Mouse (Mus musculus) MEL (cell line): Measurements from ENCODE around the gene Guf1. TPM values are rescaled to one million over a fixed set of nuclear protein-coding genes. Genes with fewer than 3 reads are reported as not detected.

Source experiments
- DNase-seq: peaks from one replicate; pipeline ENCODE4 v3.0.0; 2011; ENCODE audit warnings: low read depth, low spot score
- H3K27ac ChIP-seq: 2 replicates; pipeline ENCODE4 v1.5.1; 2012; ENCODE audit warnings: low read depth, mild to moderate bottlenecking, control low read depth, low read length, moderate library complexity; ENCODE audit not compliant: control insufficient read depth
- H3K27me3 ChIP-seq, 2 experiments: fragments of 150-350 bp in 1 of 2; sonication (generic) in 1 of 2; 2 replicates each; pipeline ENCODE4 v1.6.1; 2012; ENCODE audit warnings: low read length in 2 of 2, mild to moderate bottlenecking in 2 of 2, improper control_type of control experiment in 1 of 2, moderate library complexity in 1 of 2; ENCODE audit not compliant: insufficient read depth in 2 of 2, control insufficient read depth in 1 of 2
- H3K36me3 ChIP-seq, 2 experiments: 2 replicates each; pipeline ENCODE4 v1.6.1; 2012 to 2014; ENCODE audit warnings: low read length in 2 of 2, improper control_type of control experiment in 1 of 2, inconsistent platforms in 1 of 2, mild to moderate bottlenecking in 1 of 2; ENCODE audit not compliant: insufficient read depth in 2 of 2, control insufficient read depth in 1 of 2
- H3K4me1 ChIP-seq, 2 experiments: fragments of 150-350 bp in 1 of 2; sonication (generic) in 1 of 2; 2 replicates each; pipeline ENCODE4 v1.6.1; 2012; ENCODE audit warnings: low read length in 2 of 2, improper control_type of control experiment in 1 of 2, mild to moderate bottlenecking in 1 of 2; ENCODE audit not compliant: insufficient read depth in 2 of 2, control insufficient read depth in 1 of 2
- H3K4me3 ChIP-seq, 2 experiments: fragments of 150-350 bp in 1 of 2; sonication (generic) in 1 of 2; 2 replicates each; pipeline ENCODE4 v1.5.1; 2012; ENCODE audit warnings: low read depth in 2 of 2, low read length in 2 of 2, mild to moderate bottlenecking in 2 of 2, moderate library complexity in 2 of 2, control low read depth in 1 of 2, improper control_type of control experiment in 1 of 2; ENCODE audit not compliant: control insufficient read depth in 1 of 2, insufficient read depth in 1 of 2
- H3K79me2 ChIP-seq: 2 replicates; pipeline ENCODE4 v1.6.1; 2012; ENCODE audit warnings: mild to moderate bottlenecking, low read length, moderate library complexity; ENCODE audit not compliant: control insufficient read depth, poor library complexity, insufficient read depth
- H3K9ac ChIP-seq: 2 replicates; pipeline ENCODE4 v1.6.1; 2012; ENCODE audit warnings: low read depth, mild to moderate bottlenecking, control low read depth, low read length, moderate library complexity; ENCODE audit not compliant: control insufficient read depth, poor library complexity, severe bottlenecking
- H3K9me3 ChIP-seq: fragments of 150-350 bp; sonication (generic); replicated peaks from 2 replicates; pipeline ENCODE4 v1.6.1; 2012; ENCODE audit warnings: mild to moderate bottlenecking, low read length, improper control_type of control experiment, moderate library complexity; ENCODE audit not compliant: insufficient read depth
- BHLHE40 ChIP-seq: IDR thresholded peaks from 2 replicates; pipeline ENCODE4 v1.6.1; 2012; ENCODE audit warnings: low read depth, mild to moderate bottlenecking, inconsistent platforms, low read length, improper control_type of control experiment, borderline replicate concordance
- CHD2 ChIP-seq: IDR thresholded peaks from 2 replicates; pipeline ENCODE4 v1.6.1; 2011; ENCODE audit warnings: low read length, improper control_type of control experiment
- CTCF ChIP-seq, 3 experiments: IDR thresholded peaks in 2 of 3; conservative IDR thresholded peaks in 1 of 3; 2 replicates each; pipeline ENCODE4 v1.5.1; 2011 to 2012; ENCODE audit warnings: low read length in 3 of 3, low read depth in 2 of 3, mild to moderate bottlenecking in 2 of 3, improper control_type of control experiment in 1 of 3, inconsistent platforms in 1 of 3, mixed read lengths in 1 of 3, moderate library complexity in 1 of 3; ENCODE audit not compliant: control insufficient read depth in 1 of 3, insufficient read depth in 1 of 3, poor library complexity in 1 of 3, severe bottlenecking in 1 of 3
- E2F4 ChIP-seq: IDR thresholded peaks from 2 replicates; pipeline ENCODE4 v1.6.1; 2011; ENCODE audit warnings: low read depth, low read length, improper control_type of control experiment, borderline replicate concordance
- EP300 ChIP-seq, 2 experiments: IDR thresholded peaks; 2 replicates each; pipeline ENCODE4 v1.6.1; 2011; ENCODE audit warnings: improper control_type of control experiment in 2 of 2, low read length in 2 of 2, low read depth in 1 of 2, mild to moderate bottlenecking in 1 of 2
- ETS1 ChIP-seq: IDR thresholded peaks from 2 replicates; pipeline ENCODE4 v1.6.1; 2012; ENCODE audit warnings: low read depth, mild to moderate bottlenecking, inconsistent platforms, low read length, improper control_type of control experiment, moderate library complexity
- GABPA ChIP-seq: IDR thresholded peaks from 2 replicates; pipeline ENCODE4 v1.6.1; 2012; ENCODE audit warnings: low read depth, mild to moderate bottlenecking, inconsistent platforms, low read length, improper control_type of control experiment, moderate library complexity
- GATA1 ChIP-seq: IDR thresholded peaks from 2 replicates; pipeline ENCODE4 v1.6.1; 2011; ENCODE audit warnings: low read depth, low read length, improper control_type of control experiment
- JUND ChIP-seq: IDR thresholded peaks from 2 replicates; pipeline ENCODE4 v1.6.1; 2011; ENCODE audit warnings: low read depth, mild to moderate bottlenecking, improper control_type of control experiment, low read length
- MAFK ChIP-seq: IDR thresholded peaks from 2 replicates; pipeline ENCODE4 v1.6.1; 2011; ENCODE audit warnings: low read depth, mild to moderate bottlenecking, low read length, improper control_type of control experiment, borderline replicate concordance
- MAX ChIP-seq: IDR thresholded peaks from 2 replicates; pipeline ENCODE4 v1.6.1; 2011; ENCODE audit warnings: low read length, improper control_type of control experiment
- MAZ ChIP-seq: IDR thresholded peaks from 2 replicates; pipeline ENCODE4 v1.6.1; 2012; ENCODE audit warnings: low read depth, mild to moderate bottlenecking, inconsistent platforms, low read length, improper control_type of control experiment
- MXI1 ChIP-seq: IDR thresholded peaks from 2 replicates; pipeline ENCODE4 v1.6.1; 2011; ENCODE audit warnings: mild to moderate bottlenecking, low read depth, low read length, improper control_type of control experiment
- MYB ChIP-seq: IDR thresholded peaks from 2 replicates; pipeline ENCODE4 v1.6.1; 2011; ENCODE audit warnings: mild to moderate bottlenecking, low read depth, low read length, improper control_type of control experiment
- MYC ChIP-seq: IDR thresholded peaks from 2 replicates; pipeline ENCODE4 v1.6.1; 2011; ENCODE audit warnings: low read depth, mild to moderate bottlenecking, low read length, improper control_type of control experiment, moderate library complexity
- NRF1 ChIP-seq: IDR thresholded peaks from 2 replicates; pipeline ENCODE4 v1.6.1; 2014; ENCODE audit warnings: low read depth, mild to moderate bottlenecking, inconsistent platforms, low read length, improper control_type of control experiment, moderate library complexity; ENCODE audit not compliant: poor library complexity, insufficient read depth, severe bottlenecking
- POLR2A ChIP-seq, 2 experiments: IDR thresholded peaks; 2 replicates each; pipeline ENCODE4 v1.6.1; 2011 to 2012; ENCODE audit warnings: low read length in 2 of 2, mild to moderate bottlenecking in 2 of 2, control low read depth in 1 of 2, improper control_type of control experiment in 1 of 2, low read depth in 1 of 2, moderate library complexity in 1 of 2; ENCODE audit not compliant: control insufficient read depth in 1 of 2, insufficient read depth in 1 of 2, poor library complexity in 1 of 2
- POLR2AphosphoS2 ChIP-seq: IDR thresholded peaks from 2 replicates; pipeline ENCODE4 v1.6.1; 2011; ENCODE audit warnings: low read length, improper control_type of control experiment
- POLR2AphosphoS5 ChIP-seq: IDR thresholded peaks from 2 replicates; pipeline ENCODE4 v1.6.1; 2012; ENCODE audit warnings: low read depth, borderline replicate concordance, mild to moderate bottlenecking, inconsistent platforms, low read length, moderate library complexity, mixed read lengths
- RCOR1 ChIP-seq: IDR thresholded peaks from 2 replicates; pipeline ENCODE4 v1.6.1; 2012; ENCODE audit warnings: low read depth, mild to moderate bottlenecking, inconsistent platforms, low read length, improper control_type of control experiment
- SIN3A ChIP-seq: IDR thresholded peaks from 2 replicates; pipeline ENCODE4 v1.6.1; 2012; ENCODE audit warnings: low read length, improper control_type of control experiment, inconsistent platforms
- SMC3 ChIP-seq: IDR thresholded peaks from 2 replicates; pipeline ENCODE4 v1.6.1; 2011; ENCODE audit warnings: low read depth, low read length, improper control_type of control experiment
- TAL1 ChIP-seq: IDR thresholded peaks from 2 replicates; pipeline ENCODE4 v1.6.1; 2012; ENCODE audit warnings: mild to moderate bottlenecking, inconsistent platforms, low read length, moderate library complexity, mixed read lengths
- TBP ChIP-seq: IDR thresholded peaks from 2 replicates; pipeline ENCODE4 v1.8.0; 2011; ENCODE audit warnings: low read depth, low read length, improper control_type of control experiment
- UBTF ChIP-seq: IDR thresholded peaks from 2 replicates; pipeline ENCODE4 v1.6.1; 2012; ENCODE audit warnings: low read depth, mild to moderate bottlenecking, inconsistent platforms, low read length, improper control_type of control experiment, moderate library complexity, borderline replicate concordance; ENCODE audit not compliant: insufficient read depth
- USF1 ChIP-seq: IDR thresholded peaks from 2 replicates; pipeline ENCODE4 v1.6.1; 2014; ENCODE audit warnings: low read depth, mild to moderate bottlenecking, inconsistent platforms, low read length, improper control_type of control experiment, moderate library complexity
- ZC3H11A ChIP-seq: IDR thresholded peaks from 2 replicates; pipeline ENCODE4 v1.6.1; 2012; ENCODE audit warnings: low read depth, mild to moderate bottlenecking, inconsistent platforms, low read length, improper control_type of control experiment
- ZKSCAN1 ChIP-seq: IDR thresholded peaks from 2 replicates; pipeline ENCODE4 v1.6.1; 2012; ENCODE audit warnings: low read depth, mild to moderate bottlenecking, inconsistent platforms, low read length, improper control_type of control experiment, moderate library complexity
- ZMIZ1 ChIP-seq: IDR thresholded peaks from 2 replicates; pipeline ENCODE4 v1.6.1; 2012; ENCODE audit warnings: low read depth, mild to moderate bottlenecking, inconsistent platforms, low read length, improper control_type of control experiment, moderate library complexity
- polyA plus RNA-seq, 2 experiments: library from polyadenylated mRNA; stranded (reverse) in 1 of 2; unstranded in 1 of 2; fragments of >175 nt in 1 of 2; fragments of >200 nt in 1 of 2; gene quantifications; 2 replicates each; pipeline versions ENCODE4 v1.2.1 to v1.2.4; 2012; ENCODE audit warnings: low replicate concordance in 2 of 2, low read depth in 1 of 2; ENCODE audit not compliant: insufficient read length in 2 of 2, insufficient read depth in 1 of 2, missing spikeins in 1 of 2
- total RNA-seq: library from RNA; depleted of rRNA; stranded (reverse); fragments of 300-350 nt; gene quantifications from 2 replicates; pipeline ENCODE4 v1.2.3, GENCODE M21; 2012

The Guf1 gene
- total and polyA plus RNA-seq, 3 experiments = 19.1 to 21.2 TPM; not detected in 1

- TF ChIP-seq ZC3H11A (no peak), NRF1 (peak; percentile 45; the same call in 1 of the 2 replicates)
- H3K9ac ChIP-seq = peak overlapping the region; percentile 87
- peaks cover 9% of the 10 kb centered on the region for H3K79me2 ChIP-seq
- H3K27me3 ChIP-seq = no peaks in the 10 kb centered on the region
- H3K4me1 ChIP-seq = peaks cover 0 to 2% of the 10 kb centered on the region in 2 experiments; a peak in 1 of 4 replicates
- peaks cover 9 to 11% of the 10 kb centered on the region in 2 experiments for H3K36me3 ChIP-seq
- peak overlapping the region; percentile 73 to 96 for H3K4me3 ChIP-seq
- DNase-seq = peak; percentile 69
- peak overlapping the region; percentile 24; the same call in 1 of the 2 replicates for H3K27ac ChIP-seq
- no peaks in the 10 kb centered on the region for H3K9me3 ChIP-seq
Observed at GRCm38 (mm10) chr5:69557404-69557935, 747 bp downstream of the Guf1 start.

GRCm38 (mm10) chr5:69591640-69592461, 35.1 kb downstream of the Guf1 start, which contains the start of gene Gnpda2:
Gene Gnpda2, minus strand, starts transcription at chr5:69592340.
- Histone ChIP-seq H3K9me3 (no peaks in the 10 kb centered on the region), H3K27ac (peak within 1 kb of the TSS; percentile 17; the same call in 1 of the 2 replicates), H3K79me2 (peaks cover 7% of the 10 kb centered on the region), H3K4me3 (peak within 1 kb of the TSS; percentile 88 to 94), H3K27me3 (no peaks in the 10 kb centered on the region), H3K36me3 (peaks cover 0 to 12% of the 10 kb centered on the region in 2 experiments; a peak in 3 of 4 replicates), H3K9ac (peak within 1 kb of the TSS; percentile 82), H3K4me1 (peaks cover 0 to 2% of the 10 kb centered on the region in 2 experiments; a peak in 2 of 4 replicates)
- peak; percentile 92 for DNase-seq
- TF ChIP-seq CTCF (IDR thresholded peaks at IDR 0.05 in 2 of 3, conservative IDR thresholded peaks at IDR 0.05 in 1 of 3; ENCODE audit: control insufficient read depth in 1 of 3, insufficient read depth in 1 of 3, low read depth in 2 of 3, low read length in 3 of 3, poor library complexity in 1 of 3, severe bottlenecking in 1 of 3) (peak in 2 of 3 experiments; percentile 12 to 28; a peak in 3 of 6 replicates), MAZ (no peak), SMC3 (no peak), NRF1 (peak; percentile 98), EP300 (IDR thresholded peaks at IDR 0.05; ENCODE audit: low read depth in 1 of 2, low read length in 2 of 2) (no peak), USF1 (no peak), BHLHE40 (no peak), GABPA (no peak), ETS1 (no peak), MYB (no peak), SIN3A (peak; percentile 71), CHD2 (no peak), MAX (no peak), POLR2AphosphoS5 (no peak), UBTF (0 out of 2 replicates have a peak, but pooled peaks have one; percentile 34), ZKSCAN1 (no peak), POLR2A (IDR thresholded peaks at IDR 0.05; ENCODE audit: control insufficient read depth in 1 of 2, insufficient read depth in 1 of 2, low read depth in 1 of 2, low read length in 2 of 2, poor library complexity in 1 of 2) (peak; percentile 60 to 83; a peak in 3 of 4 replicates), GATA1 (no peak), ZC3H11A (no peak), TAL1 (no peak), TBP (peak; percentile 73), MYC (no peak), MAFK (no peak), RCOR1 (no peak), MXI1 (no peak), ZMIZ1 (peak; percentile 77; the same call in 1 of the 2 replicates), E2F4 (no peak), POLR2AphosphoS2 (peak; percentile 58; the same call in 1 of the 2 replicates), JUND (no peak)
